In genomic region chr7:25680514-25681258, GRCm38 (mm10) we compare ENCODE assay signal across 7 mouse cellular contexts. TPM values are rescaled to one million over a fixed set of nuclear protein-coding genes. Genes with fewer than 3 reads are reported as not detected.
DNase-seq lines count a peak whose midpoint lies in the region; ATAC-seq and TF ChIP-seq lines count a peak whose summit lies in the region.

B9d2 (plus strand) TSS chr7:25680780.

- no peaks in the 10 kb centered on the region for H3K9me3 ChIP-seq in embryonic facial prominence, embryonic 12.5 days
- H3K9me3 ChIP-seq in limb, embryonic 12.5 days: no peaks in the 10 kb centered on the region
- no peaks in the 10 kb centered on the region for H3K9me3 ChIP-seq in midbrain, embryonic 15.5 days

- peaks cover 18% of the 10 kb centered on the region for H3K27me3 ChIP-seq in embryonic facial prominence, embryonic 12.5 days
- H3K27me3 ChIP-seq in kidney, adult 2 months (replicated peaks; ENCODE audit: control insufficient read depth, insufficient read depth, low read length): no peaks in the 10 kb centered on the region
- peaks cover 41% of the 10 kb centered on the region for H3K27me3 ChIP-seq in limb, embryonic 12.5 days
- peaks cover 4% of the 10 kb centered on the region for H3K27me3 ChIP-seq in midbrain, embryonic 15.5 days (replicated peaks)
- no peaks in the 10 kb centered on the region for H3K27me3 ChIP-seq in spleen, adult 2 months (ENCODE audit: control insufficient read depth, insufficient read depth, low read length)

- peak; percentile 34 for TF ChIP-seq POLR2A in kidney, adult 2 months (IDR thresholded peaks at IDR 0.05; ENCODE audit: low read depth, low read length)
- TF ChIP-seq POLR2A in spleen, adult 2 months (IDR thresholded peaks at IDR 0.05; ENCODE audit: low read depth, low read length): no peak; the same call in none of the 2 replicates

- H3K36me3 ChIP-seq in embryonic facial prominence, embryonic 12.5 days: 0 out of 2 replicates have a peak, but pooled peaks cover 4% of the 10 kb centered on the region
- no peaks in the 10 kb centered on the region for H3K36me3 ChIP-seq in kidney, adult 2 months (ENCODE audit: control insufficient read depth, insufficient read depth, low read length)
- H3K36me3 ChIP-seq in limb, embryonic 12.5 days: no peaks in the 10 kb centered on the region
- H3K36me3 ChIP-seq in midbrain, embryonic 15.5 days (replicated peaks): no peaks in the 10 kb centered on the region
- no peaks in the 10 kb centered on the region for H3K36me3 ChIP-seq in spleen, adult 2 months (ENCODE audit: control insufficient read depth, insufficient read depth, low read length)

- no peak for TF ChIP-seq CTCF in kidney, adult 2 months (conservative IDR thresholded peaks at IDR 0.05; ENCODE audit: insufficient read depth, insufficient read length, low read depth, low read length)
- no peak for TF ChIP-seq CTCF in spleen, adult 2 months (IDR thresholded peaks at IDR 0.05; ENCODE audit: extremely low read depth, insufficient read depth, insufficient read length, insufficient replicate concordance)

- peak; percentile 93 for ATAC-seq in embryonic facial prominence, embryonic 12.5 days (ENCODE audit: insufficient number of reproducible peaks, insufficient read depth, low FRiP score, low TSS enrichment)
- ATAC-seq in limb, embryonic 12.5 days (ENCODE audit: insufficient number of reproducible peaks, insufficient read depth, low FRiP score, low TSS enrichment, low read depth): peak; percentile 93
- peak; percentile 95 for ATAC-seq in midbrain, embryonic 15.5 days (replicated peaks)

- DNase-seq in adrenal gland, postnatal 25 days: peak; percentile 96
- DNase-seq in heart, adult 18-20 months: peak; percentile 97 to 98
- peak; percentile 98 for DNase-seq in kidney, adult 2 months
- peak; percentile 95 to 99 for DNase-seq in spleen, adult 2 months (ENCODE audit: low read depth in 1 of 2, low spot score in 2 of 2)

- peak within 1 kb of the TSS; percentile 42; the same call in 1 of the 2 replicates for H3K9ac ChIP-seq in embryonic facial prominence, embryonic 12.5 days
- H3K9ac ChIP-seq in limb, embryonic 12.5 days (replicated peaks): peak within 1 kb of the TSS; percentile 60; the same call in 1 of the 2 replicates
- peak within 1 kb of the TSS; percentile 67 for H3K9ac ChIP-seq in midbrain, embryonic 15.5 days

- peaks cover 11% of the 10 kb centered on the region; the same call in 1 of the 2 replicates for H3K4me1 ChIP-seq in embryonic facial prominence, embryonic 12.5 days
- H3K4me1 ChIP-seq in kidney, adult 2 months (ENCODE audit: control insufficient read depth, insufficient read depth, low read length): peaks cover 4% of the 10 kb centered on the region; the same call in 1 of the 2 replicates
- peaks cover 4% of the 10 kb centered on the region; the same call in 1 of the 2 replicates for H3K4me1 ChIP-seq in limb, embryonic 12.5 days (replicated peaks)
- H3K4me1 ChIP-seq in midbrain, embryonic 15.5 days: peaks cover 23% of the 10 kb centered on the region
- peaks cover 35% of the 10 kb centered on the region for H3K4me1 ChIP-seq in spleen, adult 2 months (ENCODE audit: control insufficient read depth, insufficient read depth, insufficient read length)

- H3K4me2 ChIP-seq in embryonic facial prominence, embryonic 12.5 days (replicated peaks): peak within 1 kb of the TSS; percentile 56
- H3K4me2 ChIP-seq in limb, embryonic 12.5 days: peak within 1 kb of the TSS; percentile 59
- peak within 1 kb of the TSS; percentile 64 for H3K4me2 ChIP-seq in midbrain, embryonic 15.5 days

- H3K27ac ChIP-seq in embryonic facial prominence, embryonic 12.5 days: peak within 1 kb of the TSS; percentile 92
- H3K27ac ChIP-seq in kidney, adult 2 months (ENCODE audit: insufficient read depth, low read depth, low read length): peak within 1 kb of the TSS; percentile 88
- H3K27ac ChIP-seq in limb, embryonic 12.5 days: peak within 1 kb of the TSS; percentile 94
- H3K27ac ChIP-seq in midbrain, embryonic 15.5 days: peak within 1 kb of the TSS; percentile 98
- H3K27ac ChIP-seq in spleen, adult 2 months (ENCODE audit: insufficient read depth, low read length): peak within 1 kb of the TSS; percentile 99

- peak within 1 kb of the TSS; percentile 56 for H3K4me3 ChIP-seq in embryonic facial prominence, embryonic 12.5 days
- H3K4me3 ChIP-seq in kidney, adult 2 months (ENCODE audit: insufficient read depth, low read depth, low read length): peak within 1 kb of the TSS; percentile 80
- H3K4me3 ChIP-seq in limb, embryonic 12.5 days (replicated peaks): peak within 1 kb of the TSS; percentile 61
- H3K4me3 ChIP-seq in midbrain, embryonic 15.5 days: peak within 1 kb of the TSS; percentile 70
- H3K4me3 ChIP-seq in spleen, adult 2 months (ENCODE audit: extremely low read depth, insufficient read depth, insufficient read length): peak within 1 kb of the TSS; percentile 80

- WGBS in embryonic facial prominence, embryonic 12.5 days: under 1% methylated on average over 46 of the region's 46 CpGs
- under 1% methylated on average over 46 of the region's 46 CpGs for WGBS in kidney, adult 2 months
- under 1% methylated on average over 46 of the region's 46 CpGs for WGBS in limb, embryonic 12.5 days
- WGBS in midbrain, embryonic 15.5 days: under 1% methylated on average over 46 of the region's 46 CpGs
- under 1% methylated on average over 46 of the region's 46 CpGs for WGBS in spleen, adult 2 months

RNA-seq across cellular contexts. Expression of gene B9d2, which starts in this region (rescaled TPM):
- total RNA-seq in adrenal gland, postnatal 25 days (2021): 12.7 and 20.3 TPM in 2 replicates
- 27.8 and 28.7 TPM in 2 replicates for polyA plus RNA-seq in embryonic facial prominence, embryonic 12.5 days (2016; fragmentation: Nextera tagmentation; extraction: Ambion mirVana)
- total RNA-seq in heart, adult 18-20 months (2021): 10 to 100 TPM; 10.2 TPM
- 63.1 and 70.4 TPM in 2 replicates for polyA plus RNA-seq in kidney, adult 2 months (2012; rRNA removed)
- 30.4 and 30.5 TPM in 2 replicates for polyA plus RNA-seq in limb, embryonic 12.5 days (2016; fragmentation: Nextera tagmentation; extraction: Ambion mirVana)
- polyA plus RNA-seq in midbrain, embryonic 15.5 days (2015; fragmentation: Nextera tagmentation; extraction: Ambion mirVana): 47.3 and 50.9 TPM in 2 replicates
- polyA plus RNA-seq in spleen, adult 2 months (2012; rRNA removed): 72.0 and 108 TPM in 2 replicates

Comparison
In these comparisons a context has a peak if more than half of its experiments do, and no peak if none do; other contexts are left out.
1. Peak in every context shown above with its lines: DNase-seq, ATAC-seq, H3K4me3 ChIP-seq and H3K27ac ChIP-seq.